Mouse (Mus musculus): Measurements from ENCODE around the gene Ptpn9. TPM values are rescaled to one million over a fixed set of nuclear protein-coding genes. Genes with fewer than 3 reads are reported as not detected.
A peak's percentile ranks its signal among the peaks of the same experiment; 100 is the strongest.
"Not testable (repeated sequence)": the region's sequence is repeated elsewhere in the genome, so short reads cannot be mapped to it uniquely, and the experiment has no call there.

Ptpn9 gene
- 5.7 and 11.5 TPM in 2 replicates for total RNA-seq (2017)

GRCm38 (mm10) chr9:56994286-56995197 lies at the start of gene Ptpn9:
TSS of gene Ptpn9 (plus strand) at chr9:56994923.
- peak; percentile 94 for ATAC-seq (replicated peaks; ENCODE audit: low read depth, poor library complexity, severe bottlenecking)

- 0 out of 2 replicates have a peak, but pooled peaks have one; percentile 27 for ATAC-seq (replicated peaks; ENCODE audit: low read depth, poor library complexity, severe bottlenecking)
Observed at GRCm38 (mm10) chr9:56947481-56947880, 47.2 kb upstream of the Ptpn9 start.

GRCm38 (mm10) chr9:56948699-56949098 lies 46.0 kb upstream of the Ptpn9 start:
- not testable (repeated sequence) for ATAC-seq (replicated peaks; ENCODE audit: low read depth, poor library complexity, severe bottlenecking)

GRCm38 (mm10) chr9:56949767-56950166 lies 45.0 kb upstream of the Ptpn9 start:
- no peak for ATAC-seq (replicated peaks; ENCODE audit: low read depth, poor library complexity, severe bottlenecking)

GRCm38 (mm10) chr9:56950414-56951400 lies 44.0 kb upstream of the Ptpn9 start, which contains the start of gene Snupn:
TSS of gene Snupn (plus strand) at chr9:56950878.
- peak; percentile 100 for ATAC-seq (replicated peaks; ENCODE audit: low read depth, poor library complexity, severe bottlenecking)

- no peak for ATAC-seq (replicated peaks; ENCODE audit: low read depth, poor library complexity, severe bottlenecking)
Observed at GRCm38 (mm10) chr9:56953562-56953961, 41.2 kb upstream of the Ptpn9 start.

- ATAC-seq (replicated peaks; ENCODE audit: low read depth, poor library complexity, severe bottlenecking) = no peak
Observed at GRCm38 (mm10) chr9:56956966-56957675, 37.6 kb upstream of the Ptpn9 start.

GRCm38 (mm10) chr9:56958689-56959088 lies 36.0 kb upstream of the Ptpn9 start:
- no peak for ATAC-seq (replicated peaks; ENCODE audit: low read depth, poor library complexity, severe bottlenecking)

GRCm38 (mm10) chr9:56961591-56961990 lies 33.1 kb upstream of the Ptpn9 start:
- no peak for ATAC-seq (replicated peaks; ENCODE audit: low read depth, poor library complexity, severe bottlenecking)

GRCm38 (mm10) chr9:56970158-56970557 lies 24.6 kb upstream of the Ptpn9 start:
- peak; percentile 52; the same call in 1 of the 2 replicates for ATAC-seq (replicated peaks; ENCODE audit: low read depth, poor library complexity, severe bottlenecking)

- ATAC-seq (replicated peaks; ENCODE audit: low read depth, poor library complexity, severe bottlenecking) = no peak
Observed at GRCm38 (mm10) chr9:56973960-56974524, 20.7 kb upstream of the Ptpn9 start.

- no peak for ATAC-seq (replicated peaks; ENCODE audit: low read depth, poor library complexity, severe bottlenecking)
Observed at GRCm38 (mm10) chr9:56975199-56975598, 19.5 kb upstream of the Ptpn9 start.

- no peak for ATAC-seq (replicated peaks; ENCODE audit: low read depth, poor library complexity, severe bottlenecking)
Observed at GRCm38 (mm10) chr9:56980186-56980585, 14.5 kb upstream of the Ptpn9 start.

GRCm38 (mm10) chr9:56981502-56981901 lies 13.2 kb upstream of the Ptpn9 start:
- no peak for ATAC-seq (replicated peaks; ENCODE audit: low read depth, poor library complexity, severe bottlenecking)

GRCm38 (mm10) chr9:56995198-56996027 lies 690 bp downstream of the Ptpn9 start:
- ATAC-seq (replicated peaks; ENCODE audit: low read depth, poor library complexity, severe bottlenecking) = peak; percentile 39

- no peak for ATAC-seq (replicated peaks; ENCODE audit: low read depth, poor library complexity, severe bottlenecking)
Observed at GRCm38 (mm10) chr9:56996028-56996346, 1.3 kb downstream of the Ptpn9 start.

GRCm38 (mm10) chr9:56997206-56997605 lies 2.5 kb downstream of the Ptpn9 start:
- not testable (repeated sequence) for ATAC-seq (replicated peaks; ENCODE audit: low read depth, poor library complexity, severe bottlenecking)

- no peak for ATAC-seq (replicated peaks; ENCODE audit: low read depth, poor library complexity, severe bottlenecking)
Observed at GRCm38 (mm10) chr9:57003011-57003410, 8.3 kb downstream of the Ptpn9 start.

GRCm38 (mm10) chr9:57012393-57012792 lies 17.7 kb downstream of the Ptpn9 start:
- ATAC-seq (replicated peaks; ENCODE audit: low read depth, poor library complexity, severe bottlenecking) = no peak

Measured in common myeloid progenitor, adult 5-6 weeks (primary cell).